Comparison of ENCODE assay signal across 8 mouse cellular contexts in the genomic region with DNA sequence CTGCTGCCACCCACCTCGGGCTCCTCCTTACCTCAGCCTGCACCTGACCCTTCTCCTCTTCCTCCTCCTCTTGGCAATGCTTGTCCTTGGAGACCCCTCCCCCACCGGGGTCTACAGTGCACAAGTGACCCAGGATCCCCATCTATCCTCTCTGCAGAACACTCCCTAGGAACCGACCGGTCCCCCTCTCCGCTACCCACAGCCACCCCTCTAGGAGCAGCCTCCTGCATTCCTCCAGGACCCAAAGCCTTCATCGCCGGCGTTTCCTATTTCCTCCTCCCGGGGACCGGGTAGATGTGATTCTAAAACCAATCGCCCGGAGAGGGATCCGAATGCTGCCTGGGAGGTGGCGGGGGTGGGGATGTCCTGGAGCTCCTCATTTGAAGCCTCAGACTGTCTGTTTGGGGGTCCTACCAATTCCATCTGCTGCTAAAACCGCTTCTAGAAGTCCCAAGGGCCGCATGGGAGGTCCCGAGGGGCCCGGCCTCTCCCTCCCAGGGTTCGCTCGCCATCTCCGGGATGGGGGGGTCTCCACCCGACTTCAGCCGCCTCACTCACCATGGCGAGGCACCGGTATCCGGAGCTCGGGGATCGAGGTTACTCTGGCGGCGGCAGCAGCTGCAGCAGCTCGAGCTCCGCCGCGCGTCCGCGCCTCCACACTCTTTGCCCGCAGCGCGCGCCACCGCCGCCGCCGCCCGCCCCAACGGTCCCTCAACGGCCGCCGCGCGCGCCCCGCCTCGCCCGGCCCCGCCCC. TPM values are rescaled to one million over a fixed set of nuclear protein-coding genes. Genes with fewer than 3 reads are reported as not detected.
DNase-seq lines count a peak whose midpoint lies in the region; ATAC-seq and TF ChIP-seq lines count a peak whose summit lies in the region.

No protein-coding gene starts in this region.

- peak; percentile 51 for DNase-seq in kidney, adult 11 months
- DNase-seq in kidney, postnatal 36 days, result no peak
- DNase-seq in adipocyte (ENCODE audit: low spot score), result peak; percentile 10
- DNase-seq in intestine, embryonic 14.5 days (ENCODE audit: low spot score), result peak; percentile 84
- no peak for DNase-seq in lung, postnatal 0 days (ENCODE audit: low spot score)
- peak; percentile 60 for DNase-seq in thymus, adult 2 months
- no peak for DNase-seq in gastrocnemius, postnatal 25 days

- peak overlapping the region; percentile 97 for H3K9ac ChIP-seq in embryonic facial prominence, embryonic 12.5 days
- peak overlapping the region; percentile 94 for H3K9ac ChIP-seq in intestine, embryonic 14.5 days (ENCODE audit: low read length)
- H3K9ac ChIP-seq in lung, postnatal 0 days (replicated peaks; ENCODE audit: low read depth), result peak overlapping the region; percentile 87

- WGBS in embryonic facial prominence, embryonic 12.5 days, result under 1% methylated on average over 57 of the region's 57 CpGs
- WGBS in intestine, embryonic 14.5 days, result 0% methylated on average over 42 of the region's 57 CpGs
- under 1% methylated on average over 40 of the region's 57 CpGs for WGBS in lung, postnatal 0 days
- 1% methylated on average over 54 of the region's 57 CpGs for WGBS in thymus, adult 2 months

- no peaks in the 10 kb centered on the region for H3K9me3 ChIP-seq in embryonic facial prominence, embryonic 12.5 days
- H3K9me3 ChIP-seq in intestine, embryonic 14.5 days (ENCODE audit: control insufficient read depth, low read length), result no peaks in the 10 kb centered on the region
- H3K9me3 ChIP-seq in lung, postnatal 0 days (ENCODE audit: low read length), result no peaks in the 10 kb centered on the region

- no peak for TF ChIP-seq CTCF in lung, postnatal 0 days (IDR thresholded peaks at IDR 0.05)
- no peak for TF ChIP-seq CTCF in thymus, adult 2 months (IDR thresholded peaks at IDR 0.05; ENCODE audit: borderline replicate concordance, control insufficient read depth, extremely low read depth, insufficient read depth, low read length, poor library complexity)

- TF ChIP-seq POLR2A in thymus, adult 2 months (IDR thresholded peaks at IDR 0.05; ENCODE audit: control insufficient read depth, extremely low read depth, insufficient read depth, low read length, poor library complexity), result peak; percentile 69; the same call in 1 of the 2 replicates

- peak overlapping the region; percentile 96 for H3K4me3 ChIP-seq in embryonic facial prominence, embryonic 12.5 days
- peak overlapping the region; percentile 99 for H3K4me3 ChIP-seq in intestine, embryonic 14.5 days (ENCODE audit: low read depth, low read length)
- peak overlapping the region; percentile 90 for H3K4me3 ChIP-seq in lung, postnatal 0 days (ENCODE audit: low read depth, low read length)
- H3K4me3 ChIP-seq in thymus, adult 2 months (ENCODE audit: control insufficient read depth, insufficient read depth, low read length), result peak overlapping the region; percentile 79

- H3K4me1 ChIP-seq in embryonic facial prominence, embryonic 12.5 days, result peaks cover 45% of the 10 kb centered on the region
- H3K4me1 ChIP-seq in intestine, embryonic 14.5 days (replicated peaks; ENCODE audit: control insufficient read depth, insufficient read depth, low read length), result peaks cover 30% of the 10 kb centered on the region
- peaks cover 16% of the 10 kb centered on the region for H3K4me1 ChIP-seq in lung, postnatal 0 days (ENCODE audit: insufficient read depth, low read depth, low read length)
- peaks cover 18% of the 10 kb centered on the region for H3K4me1 ChIP-seq in thymus, adult 2 months (replicated peaks; ENCODE audit: control insufficient read depth, insufficient read depth, low read length)

- H3K4me2 ChIP-seq in embryonic facial prominence, embryonic 12.5 days (replicated peaks), result peak overlapping the region; percentile 88
- peak overlapping the region; percentile 94 for H3K4me2 ChIP-seq in intestine, embryonic 14.5 days (ENCODE audit: low read length)
- H3K4me2 ChIP-seq in lung, postnatal 0 days (replicated peaks; ENCODE audit: low read depth, low read length), result peak overlapping the region; percentile 97

- H3K27ac ChIP-seq in embryonic facial prominence, embryonic 12.5 days, result peak overlapping the region; percentile 97
- H3K27ac ChIP-seq in intestine, embryonic 14.5 days (ENCODE audit: low read depth), result peak overlapping the region; percentile 98
- peak overlapping the region; percentile 97 for H3K27ac ChIP-seq in lung, postnatal 0 days (ENCODE audit: low read length)
- H3K27ac ChIP-seq in thymus, adult 2 months (ENCODE audit: control insufficient read depth, insufficient read depth, low read length), result peak overlapping the region; percentile 82

- TF ChIP-seq EP300 in lung, postnatal 0 days (IDR thresholded peaks at IDR 0.05), result no peak

- peaks cover 11% of the 10 kb centered on the region for H3K36me3 ChIP-seq in embryonic facial prominence, embryonic 12.5 days
- peaks cover 16% of the 10 kb centered on the region for H3K36me3 ChIP-seq in intestine, embryonic 14.5 days (ENCODE audit: control insufficient read depth, insufficient read depth, low read length)
- no peaks in the 10 kb centered on the region for H3K36me3 ChIP-seq in lung, postnatal 0 days (ENCODE audit: insufficient read depth, low read length)
- 0 out of 2 replicates have a peak, but pooled peaks cover 4% of the 10 kb centered on the region for H3K36me3 ChIP-seq in thymus, adult 2 months (ENCODE audit: control insufficient read depth, insufficient read depth, low read length)

- H3K27me3 ChIP-seq in embryonic facial prominence, embryonic 12.5 days, result no peaks in the 10 kb centered on the region
- no peaks in the 10 kb centered on the region for H3K27me3 ChIP-seq in intestine, embryonic 14.5 days (replicated peaks; ENCODE audit: control insufficient read depth, insufficient read depth, low read length)
- H3K27me3 ChIP-seq in lung, postnatal 0 days (replicated peaks; ENCODE audit: insufficient read depth, low read length), result no peaks in the 10 kb centered on the region
- H3K27me3 ChIP-seq in thymus, adult 2 months (ENCODE audit: control insufficient read depth, insufficient read depth, low read length), result no peaks in the 10 kb centered on the region

- ATAC-seq in embryonic facial prominence, embryonic 12.5 days (ENCODE audit: insufficient number of reproducible peaks, insufficient read depth, low FRiP score, low TSS enrichment), result no peak
- no peak for ATAC-seq in intestine, embryonic 14.5 days (replicated peaks; ENCODE audit: low FRiP score, low TSS enrichment, low read depth)
- ATAC-seq in lung, postnatal 0 days, result no peak

RNA-seq across cellular contexts. Expression of a gene that starts 0.5 kb away (rescaled TPM):
- 123 and 134 TPM in 2 replicates for polyA plus RNA-seq in embryonic facial prominence, embryonic 12.5 days (2016; fragmentation: Nextera tagmentation; extraction: Ambion mirVana)
- 184 and 190 TPM in 2 replicates for polyA plus RNA-seq in intestine, embryonic 14.5 days (2014; fragmentation: Nextera tagmentation; extraction: Ambion mirVana)
- 61.7 and 63.6 TPM in 2 replicates for polyA plus RNA-seq in lung, postnatal 0 days (2015; fragmentation: Nextera tagmentation; extraction: Ambion mirVana)
- 398 and 475 TPM in 2 replicates for polyA plus RNA-seq in thymus, adult 2 months (2012; rRNA removed)
- total RNA-seq in gastrocnemius, postnatal 25 days (2021), result 100 to 1,000 TPM; 257 to 291 TPM

RNA-seq across cellular contexts. Expression of a gene that starts 17.2 kb away (rescaled TPM):
- polyA plus RNA-seq in embryonic facial prominence, embryonic 12.5 days (2016; fragmentation: Nextera tagmentation; extraction: Ambion mirVana), result 1.7 and 2.2 TPM in 2 replicates
- polyA plus RNA-seq in intestine, embryonic 14.5 days (2014; fragmentation: Nextera tagmentation; extraction: Ambion mirVana), result 2.2 and 2.3 TPM in 2 replicates
- 2.0 and 2.4 TPM in 2 replicates for polyA plus RNA-seq in lung, postnatal 0 days (2015; fragmentation: Nextera tagmentation; extraction: Ambion mirVana)
- polyA plus RNA-seq in thymus, adult 2 months (2012; rRNA removed), result 11.3 and 11.4 TPM in 2 replicates
- total RNA-seq in gastrocnemius, postnatal 25 days (2021), result 1 to 10 TPM in 1 of 2 experiments, under 1 TPM in 1; 0.97 to 1.3 TPM

RNA-seq across cellular contexts. Expression of a gene that starts 21.0 kb away (rescaled TPM):
- 15.9 and 16.6 TPM in 2 replicates for polyA plus RNA-seq in embryonic facial prominence, embryonic 12.5 days (2016; fragmentation: Nextera tagmentation; extraction: Ambion mirVana)
- polyA plus RNA-seq in intestine, embryonic 14.5 days (2014; fragmentation: Nextera tagmentation; extraction: Ambion mirVana), result 4.1 and 5.3 TPM in 2 replicates
- polyA plus RNA-seq in lung, postnatal 0 days (2015; fragmentation: Nextera tagmentation; extraction: Ambion mirVana), result 1.9 and 2.0 TPM in 2 replicates
- polyA plus RNA-seq in thymus, adult 2 months (2012; rRNA removed), result 2.2 and 3.0 TPM in 2 replicates
- total RNA-seq in gastrocnemius, postnatal 25 days (2021), result 1 to 10 TPM; 2.3 to 3.3 TPM

RNA-seq across cellular contexts. Expression of a gene that starts 31.9 kb away (rescaled TPM):
- 21.5 and 22.7 TPM in 2 replicates for polyA plus RNA-seq in embryonic facial prominence, embryonic 12.5 days (2016; fragmentation: Nextera tagmentation; extraction: Ambion mirVana)
- 12.5 and 13.9 TPM in 2 replicates for polyA plus RNA-seq in intestine, embryonic 14.5 days (2014; fragmentation: Nextera tagmentation; extraction: Ambion mirVana)
- polyA plus RNA-seq in lung, postnatal 0 days (2015; fragmentation: Nextera tagmentation; extraction: Ambion mirVana), result 5.2 and 6.6 TPM in 2 replicates
- polyA plus RNA-seq in thymus, adult 2 months (2012; rRNA removed), result 0.62 and 1.7 TPM in 2 replicates
- total RNA-seq in gastrocnemius, postnatal 25 days (2021), result not detected

RNA-seq across cellular contexts. Expression of a gene that starts 36.0 kb away (rescaled TPM):
- 2.8 and 3.6 TPM in 2 replicates for polyA plus RNA-seq in embryonic facial prominence, embryonic 12.5 days (2016; fragmentation: Nextera tagmentation; extraction: Ambion mirVana)
- 3.7 and 4.1 TPM in 2 replicates for polyA plus RNA-seq in intestine, embryonic 14.5 days (2014; fragmentation: Nextera tagmentation; extraction: Ambion mirVana)
- 0.04 TPM in 1 of 2 replicates, not detected in the other for polyA plus RNA-seq in lung, postnatal 0 days (2015; fragmentation: Nextera tagmentation; extraction: Ambion mirVana)
- not detected in 2 replicates for polyA plus RNA-seq in thymus, adult 2 months (2012; rRNA removed)
- not detected for total RNA-seq in gastrocnemius, postnatal 25 days (2021)

Comparison
In these comparisons a context has a peak if more than half of its experiments do, and no peak if none do; other contexts are left out.
1. DNase-seq: peak in kidney, adult 11 months (single experiment), adipocyte (single experiment), intestine, embryonic 14.5 days (single experiment) and thymus, adult 2 months (single experiment); none in kidney, postnatal 36 days (0 of 2), lung, postnatal 0 days (single experiment) and gastrocnemius, postnatal 25 days (single experiment).
2. Peak in every context shown above with its lines, with median percentiles within 50 percentile points of each other: H3K27ac ChIP-seq, H3K4me2 ChIP-seq, H3K4me3 ChIP-seq and H3K9ac ChIP-seq.